Comparison of ENCODE assay signal across 8 mouse cellular contexts in genomic region chr1:59684819-59685755, GRCm38 (mm10). TPM values are rescaled to one million over a fixed set of nuclear protein-coding genes. Genes with fewer than 3 reads are reported as not detected.
DNase-seq lines count a peak whose midpoint lies in the region; ATAC-seq lines count a peak whose summit lies in the region.

Gene Nop58, plus strand, starts transcription at chr1:59684971.

- no peaks in the 10 kb centered on the region for H3K36me3 ChIP-seq in hindbrain, embryonic 14.5 days (replicated peaks; ENCODE audit: control insufficient read depth, insufficient read depth)

- 0 out of 2 replicates have a peak, but pooled peaks cover 4% of the 10 kb centered on the region for H3K27me3 ChIP-seq in hindbrain, embryonic 14.5 days (ENCODE audit: control insufficient read depth, insufficient read depth, low read length)

- WGBS in hindbrain, embryonic 14.5 days: under 1% methylated on average over 49 of the region's 49 CpGs

- H3K27ac ChIP-seq in hindbrain, embryonic 14.5 days: peak within 1 kb of the TSS; percentile 85

- no peaks in the 10 kb centered on the region for H3K9me3 ChIP-seq in hindbrain, embryonic 14.5 days (ENCODE audit: control insufficient read depth, low read length)

- peak within 1 kb of the TSS; percentile 70 for H3K4me2 ChIP-seq in hindbrain, embryonic 14.5 days (replicated peaks)

- ATAC-seq in hindbrain, embryonic 14.5 days (ENCODE audit: low FRiP score): peak; percentile 98

- DNase-seq in R1 (ENCODE audit: low read depth, low spot score): peak; percentile 98
- peak; percentile 89 for DNase-seq in cerebellum, postnatal 25 days
- DNase-seq in frontal cortex, postnatal 25 days (ENCODE audit: low spot score in 2 of 2): peak; percentile 65 to 78
- DNase-seq in hindbrain, embryonic 14.5 days (ENCODE audit: low spot score): peak; percentile 98
- DNase-seq in layer of hippocampus, postnatal 36 days: peak; percentile 85 to 89
- DNase-seq in lung, postnatal 36 days: peak; percentile 97
- DNase-seq in retina, postnatal 1 day: peak; percentile 99
- peak; percentile 71 to 85 for DNase-seq in urinary bladder, adult 18-20 months (ENCODE audit: low spot score in 2 of 2)

- H3K9ac ChIP-seq in hindbrain, embryonic 14.5 days: peak within 1 kb of the TSS; percentile 69

- H3K4me1 ChIP-seq in hindbrain, embryonic 14.5 days (replicated peaks; ENCODE audit: control insufficient read depth, insufficient read depth, low read length): peaks cover 15% of the 10 kb centered on the region

- H3K4me3 ChIP-seq in hindbrain, embryonic 14.5 days (replicated peaks; ENCODE audit: low read length): peak within 1 kb of the TSS; percentile 74

RNA-seq across cellular contexts. Expression of gene Nop58, which starts in this region (rescaled TPM):
- 127 and 138 TPM in 2 replicates for polyA plus RNA-seq in hindbrain, embryonic 14.5 days (2014; fragmentation: Nextera tagmentation; extraction: Ambion mirVana)
- total RNA-seq in layer of hippocampus, postnatal 36 days (2021): 10 to 100 TPM; 52.7 to 58.8 TPM

Comparison
In these comparisons a context has a peak if more than half of its experiments do, and no peak if none do; other contexts are left out.
1. Peak in every context shown above with its lines: DNase-seq, ATAC-seq, H3K4me3 ChIP-seq and H3K27ac ChIP-seq.